Mouse (Mus musculus) adrenal gland, adult 2 months (tissue): ENCODE measurements around the gene Aqp11. TPM values are rescaled to one million over a fixed set of nuclear protein-coding genes. Genes with fewer than 3 reads are reported as not detected.

Source experiments
- DNase-seq: peaks from one replicate; pipeline ENCODE4 v3.0.0; 2021
- polyA plus RNA-seq: library from polyadenylated mRNA; depleted of rRNA; stranded (reverse); fragments of >200 nt; gene quantifications from 2 replicates; pipeline ENCODE4 v1.2.3, GENCODE M21; 2012
- total RNA-seq, 2 experiments: library from RNA; stranded (reverse); gene quantifications; 2 replicates each; pipeline ENCODE4 v1.2.3; 2021

Gene Aqp11
- total and polyA plus RNA-seq, 3 experiments, result 2.8 to 5.5 (median 5.3) TPM

- peak; percentile 89 for DNase-seq
These were observed 9.9 kb upstream of the Aqp11 start for GRCm38 (mm10) chr7:97747787-97748497.

- no peak for DNase-seq
These were observed 9.2 kb upstream of the Aqp11 start for GRCm38 (mm10) chr7:97747176-97747707.

- peak; percentile 39 for DNase-seq
These were observed 7.2 kb upstream of the Aqp11 start for GRCm38 (mm10) chr7:97745299-97745698.

GRCm38 (mm10) chr7:97741756-97742291 lies 3.7 kb upstream of the Aqp11 start:
- DNase-seq, result no peak

- peak; percentile 83 for DNase-seq
These were observed 2.9 kb upstream of the Aqp11 start for GRCm38 (mm10) chr7:97740948-97741347.

- no peak for DNase-seq
These were observed 842 bp downstream of the Aqp11 start for GRCm38 (mm10) chr7:97737256-97737637.

- DNase-seq, result no peak
These were observed 2.1 kb downstream of the Aqp11 start for GRCm38 (mm10) chr7:97735886-97736420.

- DNase-seq, result no peak
These were observed 3.1 kb downstream of the Aqp11 start for GRCm38 (mm10) chr7:97735021-97735420.

GRCm38 (mm10) chr7:97733606-97734005 lies 4.5 kb downstream of the Aqp11 start:
- no peak for DNase-seq

GRCm38 (mm10) chr7:97730427-97730826 lies 7.7 kb downstream of the Aqp11 start:
- DNase-seq, result no peak

- DNase-seq, result no peak
These were observed 9.1 kb downstream of the Aqp11 start for GRCm38 (mm10) chr7:97728666-97729614.

GRCm38 (mm10) chr7:97726778-97727177 lies 11.3 kb downstream of the Aqp11 start:
- no peak for DNase-seq

- DNase-seq, result no peak
These were observed 12.0 kb downstream of the Aqp11 start for GRCm38 (mm10) chr7:97726080-97726479.

GRCm38 (mm10) chr7:97725401-97725800 lies 12.7 kb downstream of the Aqp11 start:
- no peak for DNase-seq

- no peak for DNase-seq
These were observed 14.2 kb downstream of the Aqp11 start for GRCm38 (mm10) chr7:97723646-97724538.

GRCm38 (mm10) chr7:97722278-97722918 lies 15.7 kb downstream of the Aqp11 start:
- no peak for DNase-seq

GRCm38 (mm10) chr7:97720109-97720508 lies 18.0 kb downstream of the Aqp11 start:
- DNase-seq, result no peak

GRCm38 (mm10) chr7:97719078-97719477 lies 19.0 kb downstream of the Aqp11 start:
- no peak for DNase-seq

GRCm38 (mm10) chr7:97717326-97717725 lies 20.8 kb downstream of the Aqp11 start:
- DNase-seq, result no peak

GRCm38 (mm10) chr7:97714651-97715050 lies 23.4 kb downstream of the Aqp11 start:
- DNase-seq, result no peak

- no peak for DNase-seq
These were observed 28.9 kb downstream of the Aqp11 start for GRCm38 (mm10) chr7:97709204-97709603.
